Mouse (Mus musculus) spleen, adult 2 months (tissue): ENCODE results near the gene Aqp6. TPM values are rescaled to one million over a fixed set of nuclear protein-coding genes. Genes with fewer than 3 reads are reported as not detected.

Experiments used
- DNase-seq, 2 experiments: peaks; one replicate each; pipeline versions ENCODE4 v3.0.0 to v3.0.0-alpha.2; 2012 to 2021; ENCODE audit warnings: low spot score in 2 of 2, low read depth in 1 of 2
- H3K27ac ChIP-seq: fragments of 200-500 bp; 2 replicates; pipeline ENCODE4 v1.5.1; 2012; ENCODE audit warnings: low read length, inconsistent platforms; ENCODE audit not compliant: insufficient read depth
- H3K27me3 ChIP-seq: fragments of 200-500 bp; 2 replicates; pipeline ENCODE4 v1.6.1; 2012; ENCODE audit warnings: mild to moderate bottlenecking, moderate library complexity, low read length, inconsistent platforms; ENCODE audit not compliant: control insufficient read depth, insufficient read depth
- H3K36me3 ChIP-seq: fragments of 200-500 bp; 2 replicates; pipeline ENCODE4 v1.6.1; 2012; ENCODE audit warnings: mild to moderate bottlenecking, low read length, inconsistent platforms; ENCODE audit not compliant: control insufficient read depth, insufficient read depth
- H3K4me1 ChIP-seq: fragments of 200-500 bp; 2 replicates; pipeline ENCODE4 v1.6.1; 2011; ENCODE audit warnings: inconsistent platforms; ENCODE audit not compliant: control insufficient read depth, insufficient read depth, insufficient read length
- H3K4me3 ChIP-seq: fragments of 200-500 bp; 2 replicates; pipeline ENCODE4 v1.5.1; 2011; ENCODE audit warnings: mild to moderate bottlenecking, inconsistent platforms; ENCODE audit not compliant: insufficient read depth, insufficient read length; ENCODE audit errors: extremely low read depth
- CTCF ChIP-seq: fragments of 200-500 bp; IDR thresholded peaks from 2 replicates; pipeline ENCODE4 v1.5.1; 2011; ENCODE audit warnings: mild to moderate bottlenecking, inconsistent platforms; ENCODE audit not compliant: insufficient read depth, insufficient read length, insufficient replicate concordance; ENCODE audit errors: extremely low read depth
- POLR2A ChIP-seq: fragments of 200-500 bp; IDR thresholded peaks from 2 replicates; pipeline ENCODE4 v1.6.1; 2011; ENCODE audit warnings: low read depth, low read length, inconsistent platforms
- WGBS: fragments of 180-500 bp; shearing (Covaris S2); methylation state at CpG from one replicate; pipeline ENCODE4 v1.1.7; 2018; 5-methylcytosine and 5-hydroxymethylcytosine counted together
- polyA plus RNA-seq: library from polyadenylated mRNA; depleted of rRNA; stranded (reverse); fragments of >200 nt; gene quantifications from 2 replicates; pipeline ENCODE4 v1.2.3, GENCODE M21; 2012

Aqp6 gene
- polyA plus RNA-seq, 1 experiment, result not detected

DNA sequence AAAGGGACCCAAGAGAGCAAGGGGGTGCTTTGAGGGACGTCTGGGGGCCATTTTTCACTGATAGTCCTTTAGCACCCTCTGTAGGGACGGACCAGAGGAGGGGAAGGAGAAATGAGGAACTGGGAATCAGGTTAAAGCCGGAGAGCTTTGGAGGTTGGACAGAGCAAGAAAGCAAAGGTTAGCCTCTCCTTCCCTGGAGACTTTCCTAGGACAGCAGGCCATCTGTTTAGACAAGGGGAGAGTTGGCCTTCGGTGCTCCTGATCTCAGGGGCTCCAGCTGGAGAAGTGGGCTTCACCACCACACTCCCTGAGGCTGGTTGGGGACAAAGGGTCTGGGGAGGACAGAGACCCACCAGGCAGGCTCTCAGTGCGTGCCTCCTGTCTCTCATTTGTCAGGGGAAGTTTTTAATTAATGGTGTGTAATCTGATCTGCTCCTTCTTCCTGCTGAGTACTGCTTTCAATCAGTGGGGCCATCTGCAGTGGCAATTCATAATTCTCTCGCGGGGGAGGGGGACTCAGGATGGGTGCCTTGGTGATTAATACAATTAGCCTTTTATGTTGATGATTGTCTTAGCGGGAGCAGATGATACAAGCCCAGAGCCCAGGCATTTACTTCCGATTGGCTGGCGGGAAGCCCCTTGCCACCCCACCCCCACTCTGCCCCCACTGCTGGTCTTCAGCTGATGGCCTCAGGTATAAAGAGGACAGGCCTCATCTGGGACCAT lies 6.4 kb downstream of the Aqp6 start:
- WGBS, result 48% methylated on average over 10 of the region's 10 CpGs
- peaks cover 1% of the 10 kb centered on the region; the same call in 1 of the 2 replicates for H3K27me3 ChIP-seq

DNA sequence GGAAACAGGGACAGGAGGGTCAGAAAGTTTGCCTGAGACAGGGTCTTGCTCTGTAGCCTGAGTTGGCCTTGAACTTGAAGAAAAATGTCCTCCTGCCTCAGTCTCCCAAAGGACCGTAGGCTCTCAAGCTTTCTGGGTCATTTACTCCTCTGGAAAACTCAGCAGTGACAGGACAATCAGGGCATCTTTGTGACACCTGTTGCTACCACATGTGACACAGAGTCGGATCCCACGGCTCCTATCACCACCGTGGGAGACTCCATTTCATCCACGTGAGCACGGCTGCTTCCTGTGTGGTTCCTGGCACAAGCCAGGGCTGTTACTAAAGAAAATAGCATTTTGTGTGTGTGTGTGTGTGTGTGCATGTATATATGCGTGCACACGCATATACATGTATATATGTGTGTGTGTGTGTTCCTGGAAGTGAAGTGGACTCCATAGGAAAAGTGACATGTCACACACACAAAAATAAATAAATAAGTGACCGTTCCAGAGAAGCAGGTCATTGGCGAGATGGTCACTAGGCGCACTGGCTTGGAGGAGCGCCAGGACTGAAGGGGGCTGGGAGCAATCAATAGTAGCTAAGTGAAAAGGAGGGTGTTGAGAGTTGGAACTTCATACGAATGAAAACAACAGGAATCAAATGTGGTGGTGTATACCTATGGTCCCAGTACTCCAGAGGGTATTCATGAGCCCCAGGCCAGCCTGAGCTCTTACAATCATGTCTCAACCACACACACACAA lies 7.4 kb downstream of the Aqp6 start:
- Histone ChIP-seq H3K27ac (no peak overlapping the region), H3K4me1 (no peaks in the 10 kb centered on the region), H3K27me3 (peaks cover 1% of the 10 kb centered on the region; the same call in 1 of the 2 replicates), H3K4me3 (no peak overlapping the region), H3K36me3 (no peaks in the 10 kb centered on the region)
- no peak for DNase-seq
- WGBS, result 82% methylated on average over 13 of the region's 13 CpGs
- TF ChIP-seq CTCF (no peak), POLR2A (no peak)

More for the DNA sequence above, 6.4 kb downstream of the Aqp6 start:
- no peak for DNase-seq
- TF ChIP-seq POLR2A (no peak), CTCF (no peak)
- Histone ChIP-seq H3K36me3 (no peaks in the 10 kb centered on the region), H3K27ac (no peak overlapping the region), H3K4me1 (no peaks in the 10 kb centered on the region), H3K4me3 (no peak overlapping the region)

DNA sequence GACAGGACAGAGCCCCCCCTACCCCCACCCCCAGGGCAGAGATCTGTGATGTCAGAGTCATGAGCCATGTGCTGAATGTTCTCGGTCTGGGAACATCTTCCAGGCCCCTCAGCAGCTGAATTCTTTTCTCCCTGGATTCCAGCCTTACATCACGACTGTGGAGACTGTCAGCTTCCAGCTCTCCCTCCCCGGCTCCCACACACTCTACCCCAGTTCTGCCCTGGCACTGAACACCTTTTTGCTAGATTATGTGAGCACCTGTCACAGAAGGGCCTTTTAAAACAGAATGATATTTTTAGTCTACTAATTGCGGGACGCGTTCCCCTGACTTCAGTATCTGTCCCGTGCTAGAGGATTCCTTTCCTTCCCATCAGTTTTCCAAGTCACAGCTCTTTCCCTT lies 10.4 kb downstream of the Aqp6 start:
- Histone ChIP-seq H3K27ac (no peak overlapping the region), H3K27me3 (peaks cover 1% of the 10 kb centered on the region; the same call in 1 of the 2 replicates), H3K4me1 (no peaks in the 10 kb centered on the region), H3K36me3 (no peaks in the 10 kb centered on the region), H3K4me3 (no peak overlapping the region)
- 87% methylated on average over 7 of the region's 7 CpGs for WGBS
- DNase-seq, result no peak
- TF ChIP-seq POLR2A (no peak), CTCF (no peak)

DNA sequence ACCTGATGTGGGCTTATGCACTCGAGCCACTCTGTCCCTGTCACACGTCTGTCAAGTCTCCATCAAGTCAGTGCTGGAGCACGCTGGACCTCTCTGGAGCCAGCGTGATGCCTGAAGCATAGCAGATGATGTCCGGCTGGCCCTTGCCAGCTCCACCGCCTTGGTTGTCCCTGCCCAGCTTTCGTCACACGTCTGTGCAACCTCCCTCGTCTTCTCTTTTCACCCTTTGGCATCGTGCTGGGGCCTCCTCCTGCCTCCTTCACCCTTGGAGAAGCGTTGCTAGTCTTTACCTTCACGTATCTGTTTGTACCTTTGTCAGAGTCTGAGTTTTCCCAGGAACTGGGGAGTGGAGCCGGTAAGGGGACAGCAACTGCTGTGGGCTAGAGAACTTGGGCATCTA lies 13.1 kb downstream of the Aqp6 start:
- 79% methylated on average over 13 of the region's 13 CpGs for WGBS
- H3K27me3 ChIP-seq, result peaks cover 1% of the 10 kb centered on the region; the same call in 1 of the 2 replicates
- TF ChIP-seq POLR2A (no peak), CTCF (no peak)
- no peak overlapping the region for H3K4me3 ChIP-seq
- H3K4me1 ChIP-seq, result no peaks in the 10 kb centered on the region
- no peaks in the 10 kb centered on the region for H3K36me3 ChIP-seq
- DNase-seq, result no peak
- H3K27ac ChIP-seq, result no peak overlapping the region

DNA sequence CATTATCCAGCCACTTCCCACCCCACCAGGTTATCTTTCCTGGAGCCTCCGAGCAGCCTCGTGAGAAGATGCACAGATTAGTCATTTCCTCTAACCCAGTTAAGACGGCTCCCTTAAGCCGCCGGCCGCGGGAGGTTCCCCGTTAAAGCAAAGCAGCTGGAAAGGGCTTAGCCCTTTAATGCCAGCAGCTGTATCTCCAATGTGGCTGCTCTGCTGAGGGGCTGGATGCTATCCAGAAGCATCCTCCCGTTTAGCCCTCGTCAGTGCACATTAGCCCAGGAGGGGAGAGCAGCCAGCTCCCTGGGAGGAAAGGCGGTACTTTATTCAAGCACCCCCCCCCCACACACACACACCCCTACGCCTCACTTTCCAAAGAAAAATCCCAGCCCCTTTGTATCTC lies 13.6 kb downstream of the Aqp6 start:
- no peaks in the 10 kb centered on the region for H3K4me1 ChIP-seq
- no peak for DNase-seq
- H3K27me3 ChIP-seq, result peaks cover 1% of the 10 kb centered on the region; the same call in 1 of the 2 replicates
- no peak overlapping the region for H3K4me3 ChIP-seq
- TF ChIP-seq CTCF, result no peak
- no peak for TF ChIP-seq POLR2A
- no peaks in the 10 kb centered on the region for H3K36me3 ChIP-seq
- H3K27ac ChIP-seq, result no peak overlapping the region
- 20% methylated on average over 12 of the region's 12 CpGs for WGBS

DNA sequence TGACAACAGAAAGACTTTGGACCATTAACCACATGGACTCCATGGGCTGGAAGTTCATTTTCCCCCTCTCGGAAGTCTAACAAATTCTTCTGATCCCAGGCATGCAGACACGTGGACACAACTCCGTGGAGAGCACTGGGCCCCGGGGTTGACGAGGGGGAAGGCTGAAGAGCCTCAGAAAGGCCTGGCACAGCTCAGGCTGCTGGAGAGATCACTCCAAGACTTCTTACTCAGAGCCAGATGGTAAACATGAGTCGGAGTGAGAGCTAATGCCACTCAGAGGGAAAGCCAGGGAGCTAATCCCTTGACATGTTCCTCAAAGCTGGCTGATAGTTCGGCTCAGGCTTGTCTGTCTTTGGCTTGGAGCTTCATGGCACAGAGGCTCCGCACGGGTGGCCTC lies 14.0 kb downstream of the Aqp6 start:
- Histone ChIP-seq H3K27me3 (peaks cover 1% of the 10 kb centered on the region; the same call in 1 of the 2 replicates), H3K36me3 (no peaks in the 10 kb centered on the region), H3K4me3 (no peak overlapping the region), H3K4me1 (no peaks in the 10 kb centered on the region), H3K27ac (no peak overlapping the region)
- TF ChIP-seq POLR2A (no peak), CTCF (no peak)
- 70% methylated on average over 9 of the region's 9 CpGs for WGBS
- no peak for DNase-seq
